Mouse (Mus musculus) limb, embryonic 10.5 days (tissue): ENCODE measurements at regions not wholly inside any gene's neighbourhood (a gene's known extent, or its start where the extent isn't known, plus 50 kb on each side); places are given as distances from the start of the nearest gene placed in this dataset.

ENCODE experiments used
- DNase-seq: peaks from one replicate; pipeline ENCODE4 v3.0.0-alpha.2; 2017; ENCODE audit warnings: low spot score
- H3K27ac ChIP-seq: fragments of 300-500 bp; sonication (generic); 2 replicates; pipeline ENCODE4 v1.5.1; 2016; ENCODE audit warnings: mild to moderate bottlenecking
- H3K27me3 ChIP-seq: fragments of 300-500 bp; sonication (generic); 2 replicates; pipeline ENCODE4 v1.6.1; 2016; ENCODE audit warnings: low read depth, mild to moderate bottlenecking; ENCODE audit not compliant: poor library complexity, severe bottlenecking
- H3K36me3 ChIP-seq: fragments of 300-500 bp; sonication (generic); 2 replicates; pipeline ENCODE4 v1.6.1; 2016; ENCODE audit warnings: mild to moderate bottlenecking, moderate library complexity
- H3K4me1 ChIP-seq: fragments of 300-500 bp; sonication (generic); 2 replicates; pipeline ENCODE4 v1.6.1; 2016
- H3K4me3 ChIP-seq: fragments of 300-500 bp; sonication (generic); 2 replicates; pipeline ENCODE4 v1.5.1; 2016; ENCODE audit warnings: mild to moderate bottlenecking, moderate library complexity
- H3K9me3 ChIP-seq: fragments of 300-500 bp; sonication (generic); replicated peaks from 2 replicates; pipeline ENCODE4 v1.6.1; 2016; ENCODE audit warnings: mild to moderate bottlenecking
- WGBS: fragments of 180-500 bp; shearing (Covaris S2); methylation state at CpG from one replicate; pipeline ENCODE4 v1.1.7; 2016; 5-methylcytosine and 5-hydroxymethylcytosine counted together

GRCm38 (mm10) chr1:176683146-176683545, 130.7 kb downstream of the Cep170 start:
- H3K4me3 ChIP-seq = no peak overlapping the region
- WGBS = 84% methylated on average over 6 of the region's 6 CpGs
- DNase-seq = no peak

DNA sequence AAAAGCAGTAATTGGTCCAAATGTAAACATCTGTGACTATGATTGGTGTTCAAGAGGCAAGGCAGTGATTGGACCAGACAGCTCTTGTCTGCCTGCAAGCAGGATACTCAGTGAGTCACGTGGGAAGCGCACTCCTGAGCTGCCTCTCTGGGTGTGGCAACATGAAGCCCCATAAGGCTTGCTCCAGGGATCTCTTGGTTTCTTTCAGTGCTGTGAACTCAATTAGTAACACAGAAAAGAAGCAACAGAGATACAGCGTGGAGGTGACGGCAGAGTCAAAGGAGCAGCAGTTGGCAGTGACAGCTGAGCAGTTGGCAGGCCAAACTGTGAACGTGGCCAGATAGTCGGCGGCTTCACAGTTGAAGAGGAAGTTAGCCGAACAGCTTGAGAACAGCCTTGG, 131.9 kb downstream of the Cep170 start:
- Histone ChIP-seq H3K9me3 (no peaks in the 10 kb centered on the region), H3K4me3 (no peak overlapping the region), H3K4me1 (no peaks in the 10 kb centered on the region), H3K36me3 (no peaks in the 10 kb centered on the region), H3K27ac (no peak overlapping the region), H3K27me3 (no peaks in the 10 kb centered on the region)
- 85% methylated on average over 8 of the region's 8 CpGs for WGBS
- no peak for DNase-seq

More at GRCm38 (mm10) chr1:176683146-176683545, 130.7 kb downstream of the Cep170 start:
- Histone ChIP-seq H3K36me3 (no peaks in the 10 kb centered on the region), H3K27me3 (no peaks in the 10 kb centered on the region), H3K4me1 (no peaks in the 10 kb centered on the region), H3K27ac (no peak overlapping the region), H3K9me3 (no peaks in the 10 kb centered on the region)

GRCm38 (mm10) chr1:176675184-176675583, 138.7 kb downstream of the Cep170 start:
- Histone ChIP-seq H3K27me3 (no peaks in the 10 kb centered on the region), H3K4me1 (no peaks in the 10 kb centered on the region), H3K9me3 (no peaks in the 10 kb centered on the region), H3K27ac (no peak overlapping the region), H3K4me3 (no peak overlapping the region), H3K36me3 (no peaks in the 10 kb centered on the region)
- DNase-seq = no peak

DNA sequence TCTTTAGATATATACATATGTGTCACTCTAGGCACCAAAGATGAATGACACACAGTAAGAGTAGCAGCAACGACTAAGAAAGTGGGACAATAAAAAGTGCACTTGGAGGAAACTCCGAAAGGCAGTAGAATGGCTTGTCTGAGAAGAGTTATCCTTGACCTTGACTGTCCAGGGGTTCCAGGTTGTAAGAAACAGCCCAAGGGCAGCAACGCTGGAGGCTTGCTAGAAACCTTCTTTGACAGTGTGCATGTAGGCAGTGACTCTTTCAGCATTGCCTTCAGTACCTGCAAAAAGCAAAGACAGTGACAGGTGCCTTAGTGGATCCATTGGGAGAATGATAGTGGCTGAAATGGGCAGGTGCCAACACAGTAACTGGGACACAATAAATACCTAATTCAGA, 142.8 kb downstream of the Cep170 start:
- Histone ChIP-seq H3K36me3 (no peaks in the 10 kb centered on the region), H3K9me3 (no peaks in the 10 kb centered on the region), H3K27me3 (no peaks in the 10 kb centered on the region), H3K27ac (no peak overlapping the region), H3K4me1 (no peaks in the 10 kb centered on the region), H3K4me3 (no peak overlapping the region)
- DNase-seq = no peak
- WGBS = 80% methylated on average over 3 of the region's 3 CpGs

- 79% methylated on average over 8 of the region's 8 CpGs for WGBS
- no peaks in the 10 kb centered on the region for H3K36me3 ChIP-seq
- no peaks in the 10 kb centered on the region for H3K4me1 ChIP-seq
- no peak overlapping the region for H3K27ac ChIP-seq
- H3K4me3 ChIP-seq = no peak overlapping the region
- DNase-seq = peak; percentile 21
- no peaks in the 10 kb centered on the region for H3K9me3 ChIP-seq
- H3K27me3 ChIP-seq = no peaks in the 10 kb centered on the region
Measured at GRCm38 (mm10) chr1:176667552-176668306, 146.1 kb downstream of the Cep170 start.

DNA sequence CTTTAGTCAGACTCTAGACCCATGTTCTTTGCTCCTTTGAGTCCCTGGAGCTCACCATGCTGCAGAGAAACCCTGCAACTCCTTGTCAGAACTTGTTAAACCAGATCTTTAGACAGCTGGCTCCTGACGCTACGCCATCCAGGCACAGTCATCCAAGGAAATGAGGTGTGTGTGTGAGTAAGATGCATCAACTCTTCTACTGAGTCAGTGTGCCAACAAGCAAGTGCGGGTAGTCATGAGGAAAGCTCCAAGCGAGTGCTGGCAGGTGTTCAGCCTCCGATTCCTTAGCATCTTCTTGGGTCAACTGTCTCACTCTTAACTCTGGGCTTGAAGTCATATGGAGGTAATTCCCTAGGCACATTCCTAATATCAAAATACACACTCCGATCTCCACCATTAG, 153.6 kb downstream of the Cep170 start:
- no peak overlapping the region for H3K4me3 ChIP-seq
- no peaks in the 10 kb centered on the region for H3K27me3 ChIP-seq
- no peaks in the 10 kb centered on the region for H3K4me1 ChIP-seq
- 96% methylated on average over 6 of the region's 6 CpGs for WGBS
- no peaks in the 10 kb centered on the region for H3K9me3 ChIP-seq
- H3K27ac ChIP-seq = no peak overlapping the region
- no peak for DNase-seq
- H3K36me3 ChIP-seq = no peaks in the 10 kb centered on the region

GRCm38 (mm10) chr1:176658639-176659038, 155.2 kb downstream of the Cep170 start:
- no peak for DNase-seq
- Histone ChIP-seq H3K27me3 (no peaks in the 10 kb centered on the region), H3K4me1 (no peaks in the 10 kb centered on the region), H3K36me3 (no peaks in the 10 kb centered on the region), H3K9me3 (no peaks in the 10 kb centered on the region), H3K4me3 (no peak overlapping the region), H3K27ac (no peak overlapping the region)

GRCm38 (mm10) chr1:176655487-176656333, 158.2 kb downstream of the Cep170 start:
- Histone ChIP-seq H3K36me3 (no peaks in the 10 kb centered on the region), H3K27me3 (no peaks in the 10 kb centered on the region), H3K4me3 (no peak overlapping the region), H3K4me1 (no peaks in the 10 kb centered on the region), H3K27ac (no peak overlapping the region), H3K9me3 (no peaks in the 10 kb centered on the region)
- whole genome bisulfite sequencing = 80% methylated on average over 3 of the region's 3 CpGs
- no peak for DNase-seq

DNA sequence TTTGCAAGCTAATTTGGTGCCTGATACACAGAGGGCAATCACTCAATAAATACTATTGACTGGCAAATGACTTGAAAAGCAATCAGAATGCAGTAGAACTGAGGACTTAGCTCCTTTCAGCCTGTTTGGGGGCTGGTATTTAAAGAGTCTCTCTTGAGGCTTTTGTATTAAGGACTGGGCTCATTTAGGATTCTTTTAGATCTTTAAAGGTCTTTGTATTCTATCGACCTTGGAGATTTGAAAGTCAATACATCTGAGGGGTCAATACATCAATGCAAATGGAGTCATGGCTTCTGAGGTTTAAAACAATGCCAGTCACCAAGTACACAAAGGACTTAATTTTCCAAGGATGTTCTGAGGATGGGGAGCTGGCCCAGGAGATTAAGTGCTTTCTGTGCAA, 169.6 kb downstream of the Cep170 start:
- DNase-seq = no peak
- Histone ChIP-seq H3K27me3 (no peaks in the 10 kb centered on the region), H3K36me3 (no peaks in the 10 kb centered on the region), H3K4me1 (no peaks in the 10 kb centered on the region), H3K27ac (no peak overlapping the region), H3K4me3 (no peak overlapping the region), H3K9me3 (no peaks in the 10 kb centered on the region)
- 29% methylated on average over 1 of the region's 1 CpGs for WGBS

DNA sequence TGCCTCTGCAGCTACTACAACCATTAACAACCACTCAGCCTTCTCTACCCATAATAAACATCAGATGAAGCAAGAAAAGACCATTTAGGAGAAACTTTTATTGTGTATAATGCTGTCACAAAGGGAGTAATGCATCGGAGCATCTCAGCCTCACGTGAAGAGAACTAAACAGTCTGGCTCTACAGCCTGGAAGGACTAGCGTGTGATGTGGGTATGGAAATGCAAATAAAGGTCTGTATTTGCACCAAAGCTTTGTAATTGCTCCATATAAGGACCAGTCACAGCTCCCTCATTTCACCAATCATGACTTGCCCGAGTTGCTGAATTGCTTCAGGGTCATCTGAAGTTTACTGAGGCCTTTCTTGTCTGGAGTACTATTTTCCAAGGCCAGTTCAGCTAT, 190.7 kb downstream of the Cep170 start:
- WGBS = 90% methylated on average over 4 of the region's 4 CpGs
- H3K4me3 ChIP-seq = no peak overlapping the region
- no peaks in the 10 kb centered on the region for H3K27me3 ChIP-seq
- no peak overlapping the region for H3K27ac ChIP-seq
- no peaks in the 10 kb centered on the region for H3K4me1 ChIP-seq
- H3K36me3 ChIP-seq = no peaks in the 10 kb centered on the region
- DNase-seq = no peak
- H3K9me3 ChIP-seq = no peaks in the 10 kb centered on the region

DNA sequence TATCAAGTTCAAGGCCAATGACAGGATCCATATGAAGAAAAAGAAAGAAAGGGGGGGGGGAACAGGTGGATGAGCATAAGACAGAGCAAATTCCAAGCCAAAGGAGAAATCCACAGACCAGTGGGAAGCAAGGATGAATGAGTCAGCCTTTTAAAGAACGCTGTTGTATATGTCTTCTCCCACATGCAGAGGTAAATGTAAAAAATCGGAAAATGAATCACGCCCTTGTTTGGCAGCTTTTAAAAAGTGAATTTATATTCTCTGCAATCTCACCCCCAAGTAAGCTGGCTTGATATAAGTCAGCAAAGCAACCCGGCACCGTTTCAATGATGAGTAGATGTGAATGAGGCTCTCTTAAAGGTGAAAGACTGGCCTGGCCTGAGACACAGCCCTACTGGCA, 191.7 kb downstream of the Cep170 start:
- Histone ChIP-seq H3K4me1 (no peaks in the 10 kb centered on the region), H3K27ac (no peak overlapping the region), H3K36me3 (no peaks in the 10 kb centered on the region), H3K9me3 (no peaks in the 10 kb centered on the region), H3K4me3 (no peak overlapping the region), H3K27me3 (no peaks in the 10 kb centered on the region)
- DNase-seq = no peak
- 94% methylated on average over 5 of the region's 5 CpGs for WGBS

DNA sequence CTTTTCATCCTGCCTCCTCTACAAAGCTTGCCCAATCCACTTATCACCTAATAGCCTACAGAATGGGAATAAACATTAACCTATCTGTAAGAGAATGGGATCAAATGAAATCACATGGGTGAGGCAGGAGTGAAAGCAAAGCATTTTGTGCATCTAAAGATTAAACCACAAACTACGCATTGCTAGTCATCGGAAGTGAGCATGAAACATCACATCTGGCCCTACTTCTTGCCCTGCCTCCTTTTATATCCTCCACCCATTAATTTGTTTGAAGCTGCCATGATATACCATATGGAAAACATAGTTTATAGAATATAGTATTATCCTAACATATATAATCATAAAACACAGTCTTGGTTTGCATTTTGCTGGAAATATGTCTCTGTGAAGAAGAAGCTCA, 192.6 kb downstream of the Cep170 start:
- no peak for DNase-seq
- Histone ChIP-seq H3K9me3 (no peaks in the 10 kb centered on the region), H3K36me3 (no peaks in the 10 kb centered on the region), H3K4me1 (no peaks in the 10 kb centered on the region), H3K4me3 (no peak overlapping the region), H3K27ac (no peak overlapping the region), H3K27me3 (no peaks in the 10 kb centered on the region)
- 96% methylated on average over 2 of the region's 2 CpGs for WGBS

DNA sequence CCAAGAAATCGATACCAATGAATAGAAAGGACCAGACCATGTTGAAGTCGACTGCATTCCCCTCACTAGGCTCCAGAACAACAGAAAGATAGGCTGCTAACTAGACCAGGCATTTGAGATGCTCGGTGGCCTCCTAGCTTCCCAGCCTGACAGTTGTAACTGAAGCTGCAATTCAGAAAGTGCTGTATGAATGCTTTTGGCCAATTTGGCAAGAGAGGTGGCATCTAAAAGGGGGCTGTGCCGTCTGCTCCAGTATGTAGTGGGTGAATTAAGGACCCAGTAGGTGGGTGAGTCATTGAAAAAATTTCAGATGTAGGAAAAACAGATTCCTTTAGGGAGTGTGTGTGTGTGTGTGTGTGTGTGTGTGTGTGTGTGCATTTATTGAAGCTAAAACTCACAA, 195.0 kb downstream of the Cep170 start:
- DNase-seq = no peak
- Histone ChIP-seq H3K4me3 (no peak overlapping the region), H3K27ac (no peak overlapping the region), H3K36me3 (no peaks in the 10 kb centered on the region), H3K4me1 (no peaks in the 10 kb centered on the region), H3K27me3 (no peaks in the 10 kb centered on the region), H3K9me3 (no peaks in the 10 kb centered on the region)
- WGBS = 88% methylated on average over 4 of the region's 4 CpGs
